Mouse (Mus musculus): ENCODE measurements around the gene Tbc1d7. TPM values are rescaled to one million over a fixed set of nuclear protein-coding genes. Genes with fewer than 3 reads are reported as not detected.

The Tbc1d7 gene
- 10 to 100 TPM; 26.0 to 26.4 TPM for total RNA-seq (2021)
- long read RNA-seq, experiment 1, transcript Tbc1d7-202 (8 exons, 1,246 nt): major isoform, 27 of 199 reads
- long read RNA-seq, experiment 1, partial matches to known transcripts: 1 of 199 reads
- long read RNA-seq, experiment 1, other reads (novel, unspliced or antisense): 168 of 199 reads
- long read RNA-seq, experiment 2, transcript Tbc1d7-201 (8 exons, 1,239 nt): minor isoform, 5 of 296 reads
- long read RNA-seq, experiment 2, transcript Tbc1d7-202 (8 exons, 1,246 nt): major isoform, 29 of 296 reads
- long read RNA-seq, experiment 2, partial matches to known transcripts: 4 of 296 reads
- long read RNA-seq, experiment 2, other reads (novel, unspliced or antisense): 258 of 296 reads

- DNase-seq: peak; percentile 98 to 99
- intact Hi-C loops (cut with DNase I): loop anchor here (10.0 kb wide), 1 partner anchor 384 kb away; no protein-coding TSS in a partner anchor
Observed at GRCm38 (mm10) chr13:43171020-43171710, at the start of gene Tbc1d7. Gene Tbc1d7 (minus strand): TSS chr13:43171501.

DNA sequence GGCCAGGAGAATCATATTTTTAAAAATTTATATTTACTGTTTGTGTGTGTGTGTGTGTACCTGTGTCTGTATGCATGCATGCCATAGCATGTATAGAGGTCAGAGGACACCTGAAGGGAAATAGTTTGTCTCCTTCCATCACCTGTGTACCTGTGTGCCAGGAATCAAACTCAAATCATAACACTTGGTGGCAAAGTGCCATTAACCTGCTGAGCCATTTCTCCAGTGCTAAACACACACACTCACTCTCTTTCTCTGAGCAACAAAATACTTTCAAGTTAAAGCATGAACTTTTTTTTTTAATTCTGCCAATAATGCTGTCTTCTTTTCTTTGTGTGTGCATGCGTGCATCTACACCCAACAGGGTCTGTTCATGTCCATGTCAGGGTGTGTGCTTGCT lies 49.3 kb upstream of the Tbc1d7 start:
- intact Hi-C loops (cut with DNase I): no loop called here
- DNase-seq: no peak

- intact Hi-C loops (cut with DNase I): no loop called here
- no peak for DNase-seq
Observed at GRCm38 (mm10) chr13:43218764-43219163, 47.5 kb upstream of the Tbc1d7 start.

- intact Hi-C loops (cut with DNase I): no loop called here
- no peak for DNase-seq
Observed at GRCm38 (mm10) chr13:43218284-43218683, 47.0 kb upstream of the Tbc1d7 start.

- DNase-seq: no peak
- intact Hi-C loops (cut with DNase I): no loop called here
Observed at GRCm38 (mm10) chr13:43217686-43218085, 46.4 kb upstream of the Tbc1d7 start.

DNA sequence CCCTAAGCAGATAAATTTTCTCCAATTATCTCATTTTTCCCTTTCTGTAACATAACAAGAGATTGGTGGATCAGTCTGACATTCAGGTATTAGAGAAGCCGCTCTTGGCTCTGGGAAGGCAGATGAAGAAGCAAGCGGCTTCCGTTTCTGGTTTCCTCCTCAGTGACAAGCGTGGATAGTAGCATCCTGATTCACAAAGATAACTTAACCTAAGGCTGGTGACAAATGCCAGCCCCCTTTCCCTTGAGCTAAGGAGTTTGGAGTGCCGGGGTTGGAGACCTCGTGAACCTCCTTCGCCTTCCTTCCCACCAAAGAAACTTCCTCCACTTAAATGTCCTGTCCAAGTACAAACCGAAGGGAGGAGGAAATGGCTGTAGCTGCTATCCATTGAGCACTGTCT lies 45.8 kb upstream of the Tbc1d7 start:
- intact Hi-C loops (cut with DNase I): no loop called here

GRCm38 (mm10) chr13:43215994-43216706 lies 44.8 kb upstream of the Tbc1d7 start:
- intact Hi-C loops (cut with DNase I): no loop called here
- no peak for DNase-seq

More for the DNA sequence above, 45.8 kb upstream of the Tbc1d7 start:
- DNase-seq: no peak

- DNase-seq: no peak
- intact Hi-C loops (cut with DNase I): no loop called here
Observed at GRCm38 (mm10) chr13:43215144-43215993, 44.1 kb upstream of the Tbc1d7 start.

DNA sequence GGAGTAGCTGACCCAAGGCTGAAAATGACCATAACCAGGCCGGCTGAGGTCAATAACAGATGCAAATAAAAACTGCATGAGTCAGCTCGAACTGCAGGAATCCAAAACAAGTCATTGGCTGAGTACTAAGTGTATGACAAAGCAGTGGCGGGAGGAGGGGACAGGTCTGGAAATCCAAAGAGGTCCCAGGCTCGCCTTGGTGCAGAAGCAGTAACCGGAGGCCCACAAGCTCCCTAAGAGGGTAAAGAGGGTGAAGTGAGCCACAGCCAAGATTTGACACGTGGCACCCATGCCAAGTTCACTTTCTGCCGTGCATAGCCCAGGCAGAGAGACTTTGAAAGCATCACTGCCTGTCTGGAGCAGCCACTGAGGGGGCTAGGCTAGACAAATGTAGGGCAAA lies 41.0 kb upstream of the Tbc1d7 start:
- intact Hi-C loops (cut with DNase I): no loop called here
- peak in 1 of 2 experiments; percentile 42 for DNase-seq

DNA sequence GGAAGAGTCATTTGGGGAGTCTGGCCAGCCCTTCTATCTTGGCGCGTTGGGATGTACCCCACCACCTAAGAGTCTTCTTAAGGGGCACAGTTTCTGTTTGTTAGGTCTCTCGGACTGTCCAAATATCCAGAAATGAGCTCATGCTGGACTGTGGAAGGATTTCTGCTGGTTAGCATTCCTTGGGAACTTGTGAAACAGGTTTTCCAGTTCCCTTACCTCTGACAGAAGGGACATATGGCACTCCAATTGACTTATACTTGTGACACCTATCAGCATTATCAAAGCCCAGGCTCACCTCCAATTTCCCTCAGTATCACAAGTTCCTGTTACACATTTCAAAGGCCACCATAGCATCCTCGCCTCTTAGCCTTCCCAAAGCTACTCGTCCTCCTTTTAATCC lies 39.7 kb upstream of the Tbc1d7 start:
- no peak for DNase-seq
- intact Hi-C loops (cut with DNase I): no loop called here

- no peak for DNase-seq
- intact Hi-C loops (cut with DNase I): no loop called here
Observed at GRCm38 (mm10) chr13:43209560-43209959, 38.3 kb upstream of the Tbc1d7 start.

DNA sequence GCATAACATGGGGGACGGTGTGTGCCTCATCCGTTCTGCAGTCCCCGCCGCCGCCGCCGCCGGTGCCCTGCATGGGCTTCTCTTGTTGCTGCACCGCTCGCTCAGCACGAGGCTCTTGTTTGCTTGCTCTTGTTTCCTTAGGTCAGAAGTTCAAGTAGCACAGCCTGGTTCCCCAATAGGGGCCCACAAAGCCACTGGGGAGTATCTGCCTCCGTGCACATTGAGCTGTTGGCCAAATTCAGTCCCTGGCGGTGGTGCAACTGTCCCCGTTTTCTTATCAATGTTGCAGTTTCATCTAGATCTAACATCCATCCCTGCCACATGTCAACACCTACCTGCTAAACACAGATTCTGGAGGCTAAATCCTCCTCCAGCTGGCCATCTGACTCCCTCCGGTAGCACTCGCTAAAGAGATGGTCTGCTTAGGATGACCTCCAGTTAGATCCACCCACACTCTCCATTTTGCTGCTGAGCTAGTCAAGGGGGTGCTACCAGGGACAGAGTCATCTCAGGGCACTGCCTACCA lies 37.7 kb upstream of the Tbc1d7 start:
- intact Hi-C loops (cut with DNase I): no loop called here
- DNase-seq: no peak

- DNase-seq: no peak
- intact Hi-C loops (cut with DNase I): no loop called here
Observed at GRCm38 (mm10) chr13:43206118-43206683, 34.9 kb upstream of the Tbc1d7 start.

GRCm38 (mm10) chr13:43203641-43204040 lies 32.3 kb upstream of the Tbc1d7 start:
- no peak for DNase-seq
- intact Hi-C loops (cut with DNase I): loop anchor here (5.0 kb wide), 1 partner anchor 99 kb away; the partner anchor contains the start of gene Gfod1

- intact Hi-C loops (cut with DNase I): loop anchor here (5.0 kb wide), 1 partner anchor 99 kb away; the partner anchor contains the start of gene Gfod1
Observed at GRCm38 (mm10) chr13:43203234-43203633, 31.9 kb upstream of the Tbc1d7 start.

GRCm38 (mm10) chr13:43202351-43202750 lies 31.1 kb upstream of the Tbc1d7 start:
- DNase-seq: no peak
- intact Hi-C loops (cut with DNase I): loop anchor here (5.0 kb wide), 1 partner anchor 100 kb away; the partner anchor contains the start of gene Gfod1

More at GRCm38 (mm10) chr13:43203234-43203633, 31.9 kb upstream of the Tbc1d7 start:
- DNase-seq: no peak

- DNase-seq: no peak
- intact Hi-C loops (cut with DNase I): loop anchor here (5.0 kb wide), 1 partner anchor 101 kb away; the partner anchor contains the start of gene Gfod1
Observed at GRCm38 (mm10) chr13:43201033-43201432, 29.7 kb upstream of the Tbc1d7 start.

DNA sequence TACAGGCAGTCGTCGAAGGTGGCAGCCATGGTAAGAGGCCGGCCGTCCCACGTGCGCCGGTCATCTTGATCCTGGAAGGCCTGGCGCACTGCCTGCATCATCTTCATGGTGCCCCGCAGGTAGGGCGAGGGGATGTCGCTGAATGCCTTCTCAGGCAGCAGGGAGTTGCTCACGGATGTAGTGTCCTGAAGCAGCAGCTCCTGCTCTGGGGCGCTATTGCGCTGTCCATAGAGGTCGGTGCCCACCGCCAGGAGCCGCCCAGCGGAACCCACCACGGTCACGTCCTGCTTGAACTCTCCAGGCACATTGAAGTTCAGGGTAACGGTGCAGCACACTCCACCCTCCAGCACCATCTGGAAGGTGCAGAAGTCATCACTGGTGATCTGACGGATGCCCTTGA lies 29.2 kb upstream of the Tbc1d7 start:
- intact Hi-C loops (cut with DNase I): loop anchor here (5.0 kb wide), 1 partner anchor 102 kb away; the partner anchor contains the start of gene Gfod1

GRCm38 (mm10) chr13:43199749-43200148 lies 28.4 kb upstream of the Tbc1d7 start:
- intact Hi-C loops (cut with DNase I): loop anchor here (5.0 kb wide), 3 partner anchors 103 to 198 kb away; partner anchors contain the start of genes Gfod1 and Nol7
- DNase-seq: no peak

More for the DNA sequence above, 29.2 kb upstream of the Tbc1d7 start:
- no peak for DNase-seq
